Mouse (Mus musculus) forebrain, embryonic 16.5 days (tissue): ENCODE results near the gene Hsp90ab1. TPM values are rescaled to one million over a fixed set of nuclear protein-coding genes. Genes with fewer than 3 reads are reported as not detected.

Source experiments
- ATAC-seq: fragments of 200-750 bp; cut with Nextera tagmentation; 2 replicates; pipeline ENCODE4 v1.8.0; 2017; ENCODE audit warnings: mild to moderate bottlenecking, moderate library complexity
- H3K27ac ChIP-seq: fragments of 300-500 bp; sonication (generic); 2 replicates; pipeline ENCODE4 v1.5.1; 2014; ENCODE audit warnings: low read length, control low read depth
- H3K27me3 ChIP-seq: fragments of 300-500 bp; sonication (generic); replicated peaks from 2 replicates; pipeline ENCODE4 v1.6.1; 2014; ENCODE audit warnings: low read length; ENCODE audit not compliant: control insufficient read depth, insufficient read depth
- H3K36me3 ChIP-seq: fragments of 300-500 bp; sonication (generic); 2 replicates; pipeline ENCODE4 v1.6.1; 2014; ENCODE audit not compliant: control insufficient read depth, insufficient read depth
- H3K4me1 ChIP-seq: fragments of 300-500 bp; sonication (generic); replicated peaks from 2 replicates; pipeline ENCODE4 v1.6.1; 2014; ENCODE audit warnings: low read length; ENCODE audit not compliant: control insufficient read depth, insufficient read depth
- H3K4me2 ChIP-seq: fragments of 300-500 bp; sonication (generic); 2 replicates; pipeline ENCODE4 v1.6.1; 2014; ENCODE audit warnings: mild to moderate bottlenecking, low read length, control low read depth
- H3K4me3 ChIP-seq: fragments of 300-500 bp; sonication (generic); replicated peaks from 2 replicates; pipeline ENCODE4 v1.5.1; 2014; ENCODE audit warnings: mild to moderate bottlenecking, low read length, control low read depth
- H3K9ac ChIP-seq: fragments of 300-500 bp; sonication (generic); replicated peaks from 2 replicates; pipeline ENCODE4 v1.6.1; 2014; ENCODE audit warnings: low read depth, low read length, control low read depth
- H3K9me3 ChIP-seq: fragments of 300-500 bp; sonication (generic); 2 replicates; pipeline ENCODE4 v1.6.1; 2016; ENCODE audit warnings: low read length; ENCODE audit not compliant: control insufficient read depth
- WGBS: fragments of 180-500 bp; shearing (Covaris S2); extraction: QIAGEN DNeasy Blood & Tissue Kit; methylation state at CpG from one replicate; pipeline ENCODE4 v1.1.7; 2014; 5-methylcytosine and 5-hydroxymethylcytosine counted together
- polyA plus RNA-seq: library from polyadenylated mRNA; unstranded; fragments of >200 nt; fragmentation: Nextera tagmentation; extraction: Ambion mirVana; gene quantifications from 2 replicates; pipeline ENCODE4 v1.2.1, GENCODE M21; 2015

Hsp90ab1 gene
- polyA plus RNA-seq, 1 experiment from 2014 or later, result 1,528 TPM

GRCm38 (mm10) chr17:45610144-45610866 lies 37.2 kb upstream of the Hsp90ab1 start:
- H3K9me3 ChIP-seq, result peaks cover 4% of the 10 kb centered on the region
- no peak for ATAC-seq
- no peak overlapping the region for H3K27ac ChIP-seq
- no peaks in the 10 kb centered on the region for H3K36me3 ChIP-seq
- no peaks in the 10 kb centered on the region for H3K4me1 ChIP-seq
- no peaks in the 10 kb centered on the region for H3K27me3 ChIP-seq
- WGBS, result 27% methylated on average over 5 of the region's 5 CpGs
- H3K4me3 ChIP-seq, result no peak overlapping the region
- H3K4me2 ChIP-seq, result no peak overlapping the region
- H3K9ac ChIP-seq, result no peak overlapping the region

- no peak for ATAC-seq
- 89% methylated on average over 4 of the region's 4 CpGs for WGBS
- no peak overlapping the region for H3K9ac ChIP-seq
- H3K4me2 ChIP-seq, result no peak overlapping the region
- no peaks in the 10 kb centered on the region for H3K27me3 ChIP-seq
- H3K27ac ChIP-seq, result no peak overlapping the region
- no peaks in the 10 kb centered on the region for H3K4me1 ChIP-seq
- peaks cover 4% of the 10 kb centered on the region for H3K9me3 ChIP-seq
- H3K36me3 ChIP-seq, result no peaks in the 10 kb centered on the region
- no peak overlapping the region for H3K4me3 ChIP-seq
These were observed 35.3 kb upstream of the Hsp90ab1 start for GRCm38 (mm10) chr17:45608396-45608795.

- WGBS, result 71% methylated on average over 15 of the region's 15 CpGs
- no peak overlapping the region for H3K9ac ChIP-seq
- H3K36me3 ChIP-seq, result no peaks in the 10 kb centered on the region
- H3K4me2 ChIP-seq, result no peak overlapping the region
- no peak for ATAC-seq
- H3K4me1 ChIP-seq, result no peaks in the 10 kb centered on the region
- no peak overlapping the region for H3K4me3 ChIP-seq
- no peak overlapping the region for H3K27ac ChIP-seq
- H3K27me3 ChIP-seq, result no peaks in the 10 kb centered on the region; the same call in 1 of the 2 replicates
- H3K9me3 ChIP-seq, result peaks cover 4% of the 10 kb centered on the region
These were observed 34.2 kb upstream of the Hsp90ab1 start for GRCm38 (mm10) chr17:45606992-45607879.

- Histone ChIP-seq H3K9me3 (peaks cover 4% of the 10 kb centered on the region), H3K27me3 (peaks cover 16% of the 10 kb centered on the region), H3K4me3 (no peak overlapping the region), H3K27ac (no peak overlapping the region), H3K4me1 (peaks cover 5% of the 10 kb centered on the region), H3K9ac (no peak overlapping the region), H3K4me2 (no peak overlapping the region), H3K36me3 (no peaks in the 10 kb centered on the region)
- ATAC-seq, result no peak
- WGBS, result 75% methylated on average over 3 of the region's 3 CpGs
These were observed 29.9 kb upstream of the Hsp90ab1 start for GRCm38 (mm10) chr17:45602984-45603383.

GRCm38 (mm10) chr17:45601877-45602304 lies 28.8 kb upstream of the Hsp90ab1 start, which contains the start of gene Mymx:
Gene Mymx (minus strand): TSS chr17:45602102.
- Histone ChIP-seq H3K4me3 (no peak within 1 kb of the TSS), H3K4me2 (no peak within 1 kb of the TSS), H3K9ac (no peak within 1 kb of the TSS), H3K27me3 (peaks cover 16% of the 10 kb centered on the region), H3K36me3 (no peaks in the 10 kb centered on the region), H3K27ac (no peak within 1 kb of the TSS), H3K4me1 (peaks cover 9% of the 10 kb centered on the region), H3K9me3 (no peaks in the 10 kb centered on the region)
- WGBS, result 41% methylated on average over 6 of the region's 6 CpGs
- 0 out of 2 replicates have a peak, but pooled peaks have one; percentile 6 for ATAC-seq

- WGBS, result 13% methylated on average over 22 of the region's 22 CpGs
- peaks cover 16% of the 10 kb centered on the region for H3K27me3 ChIP-seq
- no peak for ATAC-seq
- H3K9me3 ChIP-seq, result no peaks in the 10 kb centered on the region
- peaks cover 15% of the 10 kb centered on the region for H3K4me1 ChIP-seq
- H3K36me3 ChIP-seq, result no peaks in the 10 kb centered on the region
- no peak overlapping the region for H3K27ac ChIP-seq
- no peak overlapping the region for H3K9ac ChIP-seq
- H3K4me3 ChIP-seq, result no peak overlapping the region
- no peak overlapping the region for H3K4me2 ChIP-seq
These were observed 28.3 kb upstream of the Hsp90ab1 start for GRCm38 (mm10) chr17:45601325-45601724.

- ATAC-seq, result no peak
- H3K4me3 ChIP-seq, result no peak overlapping the region
- WGBS, result 59% methylated on average over 8 of the region's 8 CpGs
- no peaks in the 10 kb centered on the region for H3K9me3 ChIP-seq
- H3K9ac ChIP-seq, result no peak overlapping the region
- no peaks in the 10 kb centered on the region for H3K36me3 ChIP-seq
- no peak overlapping the region for H3K4me2 ChIP-seq
- no peak overlapping the region for H3K27ac ChIP-seq
- H3K4me1 ChIP-seq, result peaks cover 25% of the 10 kb centered on the region
- H3K27me3 ChIP-seq, result peaks cover 16% of the 10 kb centered on the region
These were observed 27.2 kb upstream of the Hsp90ab1 start for GRCm38 (mm10) chr17:45600267-45600666.

- Histone ChIP-seq H3K27ac (no peak within 1 kb of the TSS), H3K9ac (peak within 1 kb of the TSS; percentile 42; the same call in 1 of the 2 replicates), H3K9me3 (no peaks in the 10 kb centered on the region), H3K4me1 (peaks cover 31% of the 10 kb centered on the region), H3K4me2 (peak within 1 kb of the TSS; percentile 45), H3K36me3 (no peaks in the 10 kb centered on the region), H3K27me3 (peaks cover 16% of the 10 kb centered on the region), H3K4me3 (0 out of 2 replicates have a peak within 1 kb of the TSS, but pooled peaks have one; percentile 19)
- 15% methylated on average over 32 of the region's 32 CpGs for WGBS
- no peak for ATAC-seq
These were observed 26.6 kb upstream of the Hsp90ab1 start, which contains the start of gene Slc29a1 for GRCm38 (mm10) chr17:45599446-45600242. Gene Slc29a1 (minus strand): TSS chr17:45599606.
